Mouse (Mus musculus) brain, embryonic 18.5 days (tissue): ENCODE measurements at regions not wholly inside any gene's neighbourhood (a gene's known extent, or its start where the extent isn't known, plus 50 kb on each side); places are given as distances from the start of the nearest gene placed in this dataset.
"Not testable (repeated sequence)": the region's sequence is repeated elsewhere in the genome, so short reads cannot be mapped to it uniquely, and the experiment has no call there.

ENCODE experiments used
- DNase-seq: peaks from one replicate; pipeline ENCODE4 v3.0.0-alpha.2; 2012; ENCODE audit warnings: low read depth, low spot score

DNA sequence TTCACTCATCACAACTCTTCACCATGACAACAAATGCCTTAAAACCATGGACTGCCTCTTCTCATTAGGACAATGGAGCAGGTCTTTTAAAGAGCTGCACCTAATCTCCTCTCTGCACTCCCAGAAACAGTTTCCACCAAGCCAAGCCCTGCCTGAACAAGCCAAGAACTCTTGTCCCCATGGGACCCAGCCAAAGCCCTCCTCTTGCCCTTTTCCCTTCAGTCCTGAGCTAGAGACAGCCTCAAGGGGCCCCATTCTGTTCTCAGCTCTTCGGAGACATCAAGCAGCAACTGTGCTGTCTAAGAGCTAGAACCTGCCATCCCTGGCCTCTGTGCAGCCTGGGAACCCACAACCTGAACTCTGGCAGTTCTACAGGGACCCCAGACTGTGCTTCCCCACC, 345.0 kb upstream of the Irak1bp1 start:
- DNase-seq, result no peak

- DNase-seq, result no peak
Observed at GRCm38 (mm10) chr9:82493440-82493839, 335.9 kb upstream of the Irak1bp1 start.

- no peak for DNase-seq
Observed at GRCm38 (mm10) chr9:82510014-82510413, 319.3 kb upstream of the Irak1bp1 start.

GRCm38 (mm10) chr9:82518993-82519392, 310.3 kb upstream of the Irak1bp1 start:
- DNase-seq, result no peak

DNA sequence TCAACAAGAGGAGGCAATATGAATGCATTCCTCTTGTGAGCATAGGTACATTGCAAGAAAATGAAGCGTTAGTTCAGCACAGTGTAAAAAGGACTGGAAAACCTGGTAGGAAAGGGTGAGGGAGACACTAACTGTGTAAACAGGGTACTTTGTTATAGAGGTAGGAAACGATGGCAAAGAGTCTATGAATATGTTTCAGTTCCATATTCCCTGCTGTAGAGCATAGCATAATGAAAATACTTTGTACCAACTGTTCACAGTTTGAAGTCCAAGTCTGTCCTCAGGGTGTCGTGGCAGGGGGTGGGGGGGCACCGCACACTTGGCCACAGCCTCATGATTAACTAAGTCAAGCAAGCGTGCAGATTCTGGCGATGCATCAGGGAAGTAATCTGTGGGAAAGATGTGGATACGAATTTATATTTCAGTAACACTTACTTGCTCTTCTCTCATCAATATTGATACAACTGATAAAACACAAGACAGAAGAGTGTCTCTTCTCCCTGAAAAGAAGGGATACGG, 301.4 kb upstream of the Irak1bp1 start:
- no peak for DNase-seq

GRCm38 (mm10) chr9:82552726-82553125, 276.6 kb upstream of the Irak1bp1 start:
- no peak for DNase-seq

GRCm38 (mm10) chr9:82553213-82553612, 276.1 kb upstream of the Irak1bp1 start:
- no peak for DNase-seq

DNA sequence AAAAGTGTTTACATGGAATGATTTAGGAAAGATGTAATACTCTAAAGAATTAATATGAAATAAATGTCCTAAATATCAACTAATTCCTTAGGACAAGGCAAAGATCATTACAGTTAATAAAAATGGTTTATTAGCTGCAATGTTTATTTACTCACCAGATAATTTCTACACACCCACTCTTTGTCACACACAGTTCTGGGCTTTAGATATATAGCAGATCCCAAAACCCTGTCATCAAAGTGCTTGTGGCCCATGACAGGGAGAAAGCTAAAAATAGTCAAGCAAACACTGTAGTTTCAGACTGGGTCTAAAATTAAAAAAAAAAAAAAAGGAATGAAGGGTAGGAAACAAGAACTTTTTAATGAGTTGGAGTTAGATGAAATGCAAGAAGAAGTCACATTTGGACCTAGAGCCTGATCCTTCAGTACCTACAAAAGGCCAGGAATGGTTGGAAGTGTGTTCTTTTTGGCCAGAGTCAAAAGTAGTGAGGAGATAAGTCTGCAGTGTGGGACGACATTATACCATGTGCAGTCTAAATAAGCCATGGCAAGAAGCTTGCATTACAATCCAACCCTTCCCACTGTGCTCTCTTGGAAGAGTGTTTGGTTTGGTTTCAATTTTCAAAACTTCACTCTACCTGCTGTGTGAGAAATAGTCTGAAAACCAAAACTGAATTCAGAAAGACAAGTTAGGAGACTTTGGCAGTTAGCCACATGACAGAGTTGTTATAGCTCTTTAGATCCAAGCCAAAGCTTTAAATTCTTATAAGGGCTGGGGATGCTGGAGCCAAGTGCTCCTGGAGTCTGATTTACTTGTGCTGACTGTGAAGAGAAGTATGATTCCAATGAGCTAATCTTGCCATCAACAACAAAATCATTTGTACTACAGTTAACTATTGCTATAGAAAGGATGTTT, 266.5 kb upstream of the Irak1bp1 start:
- peak; percentile 34 for DNase-seq

- DNase-seq, result no peak
Observed at GRCm38 (mm10) chr9:82581373-82582018, 247.8 kb upstream of the Irak1bp1 start.

DNA sequence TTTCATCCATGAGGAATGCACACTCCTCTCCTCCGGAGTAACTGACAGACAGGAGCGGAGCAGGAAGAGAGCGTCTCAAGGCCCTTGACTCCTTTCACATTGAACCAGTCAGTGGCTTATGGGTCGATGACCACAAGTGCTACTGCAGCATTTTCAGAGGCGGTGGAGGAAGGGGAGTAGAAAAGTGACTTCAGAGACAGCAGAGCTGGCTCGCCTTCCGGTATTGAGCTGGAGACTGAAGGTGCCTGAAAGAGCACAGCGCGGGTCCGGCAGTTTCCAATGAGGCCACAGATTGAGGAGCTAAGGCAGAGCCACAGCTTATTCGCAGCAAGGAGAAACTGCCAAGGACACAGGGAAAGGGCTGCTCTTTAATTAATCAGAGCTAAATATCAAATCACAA, 220.2 kb upstream of the Irak1bp1 start:
- no peak for DNase-seq

DNA sequence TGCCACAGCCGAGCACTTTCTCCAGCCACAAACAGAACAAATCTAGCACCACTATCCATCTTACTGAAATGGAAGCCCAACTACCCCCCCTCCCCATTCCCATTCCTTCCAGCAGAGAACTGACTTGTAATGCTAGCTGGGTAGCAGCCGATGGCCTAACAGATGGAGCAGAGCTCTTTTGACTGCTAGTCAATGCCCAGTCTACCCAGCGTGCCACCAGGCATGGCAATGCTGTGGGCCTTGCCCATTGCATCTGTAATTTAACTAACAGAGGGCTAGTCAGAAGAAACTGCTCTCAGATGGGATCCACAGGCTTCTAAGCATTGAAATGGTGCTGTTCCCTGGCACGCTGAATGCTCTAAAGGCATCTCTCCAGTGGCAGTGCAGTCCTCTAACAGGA, 219.4 kb upstream of the Irak1bp1 start:
- DNase-seq, result no peak

DNA sequence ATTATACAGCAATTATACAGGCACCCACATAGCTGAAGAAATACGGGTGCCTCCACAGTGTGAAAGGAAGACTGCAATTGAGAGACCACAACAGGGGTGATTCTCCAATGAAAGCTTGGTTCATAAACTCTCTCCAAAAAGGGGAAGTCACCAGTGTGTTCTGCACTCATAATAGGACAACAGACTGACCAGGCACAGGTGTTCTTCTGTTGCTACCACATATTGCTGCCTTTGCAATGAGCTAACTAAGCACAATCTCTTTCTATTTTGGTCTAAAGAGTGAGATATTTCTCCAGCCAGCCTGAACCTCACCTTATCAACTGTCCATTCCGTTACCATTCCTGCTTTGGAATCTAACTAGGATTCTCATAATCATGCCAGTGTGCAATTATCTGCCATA, 216.8 kb upstream of the Irak1bp1 start:
- DNase-seq, result no peak

DNA sequence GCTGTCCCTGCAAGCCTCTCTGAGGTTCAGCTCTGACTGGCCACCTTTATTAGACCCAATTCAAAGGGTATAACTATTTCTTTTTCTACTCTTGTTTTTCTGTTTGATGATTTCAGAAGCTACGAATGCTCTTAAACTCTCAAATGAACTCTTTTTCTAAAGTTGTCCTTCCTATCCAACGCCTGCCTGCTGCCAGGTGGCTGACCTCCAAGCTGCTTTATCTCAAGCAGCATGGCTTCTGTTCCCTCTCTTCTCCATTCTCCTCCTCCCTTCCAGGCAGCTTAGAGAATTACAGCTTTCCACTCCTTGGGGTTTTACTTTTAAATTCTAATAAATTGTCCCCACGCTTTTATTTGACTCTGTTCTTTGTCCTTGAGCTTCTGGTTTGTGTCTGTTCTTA, 196.9 kb upstream of the Irak1bp1 start:
- no peak for DNase-seq

DNA sequence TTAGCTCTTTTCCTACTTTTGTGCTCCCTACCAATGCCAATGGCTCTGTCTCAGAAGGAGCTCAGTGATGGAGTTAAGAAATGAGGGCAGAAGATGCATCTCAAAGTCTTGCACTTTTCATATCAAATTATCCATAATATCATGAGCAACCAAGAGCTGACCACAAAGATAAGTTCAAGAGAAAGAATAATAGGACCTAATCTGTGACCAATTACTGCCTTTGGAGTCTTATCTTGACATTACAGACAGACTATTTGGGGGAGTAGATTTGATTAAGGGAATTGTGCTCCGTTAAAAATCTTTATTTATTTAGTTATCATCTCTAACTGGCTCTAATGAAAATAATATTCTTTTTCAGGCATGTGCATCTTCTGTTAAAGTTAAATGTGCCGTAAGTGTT, 189.1 kb upstream of the Irak1bp1 start:
- DNase-seq, result no peak

DNA sequence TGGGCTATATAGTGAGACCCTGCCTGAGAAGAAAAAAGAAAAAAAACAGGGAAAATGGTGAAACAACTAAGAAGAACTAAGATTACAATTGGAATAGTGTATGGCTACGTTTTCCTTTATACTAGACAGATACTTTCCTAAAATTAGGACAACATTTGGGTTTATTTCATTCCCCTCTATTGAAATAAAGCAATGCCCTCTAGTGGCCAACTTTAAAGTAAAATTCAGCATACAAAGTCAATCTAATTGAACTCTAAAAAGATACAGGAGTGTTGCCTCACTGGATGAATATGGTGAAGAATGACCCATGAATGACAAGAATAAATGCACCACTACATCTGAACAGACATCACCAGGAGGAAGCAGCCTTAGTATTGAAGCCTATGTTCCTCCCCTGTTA, 185.4 kb upstream of the Irak1bp1 start:
- peak; percentile 42 for DNase-seq

- DNase-seq, result not testable (repeated sequence)
Observed at GRCm38 (mm10) chr9:82655511-82655910, 173.8 kb upstream of the Irak1bp1 start.

DNA sequence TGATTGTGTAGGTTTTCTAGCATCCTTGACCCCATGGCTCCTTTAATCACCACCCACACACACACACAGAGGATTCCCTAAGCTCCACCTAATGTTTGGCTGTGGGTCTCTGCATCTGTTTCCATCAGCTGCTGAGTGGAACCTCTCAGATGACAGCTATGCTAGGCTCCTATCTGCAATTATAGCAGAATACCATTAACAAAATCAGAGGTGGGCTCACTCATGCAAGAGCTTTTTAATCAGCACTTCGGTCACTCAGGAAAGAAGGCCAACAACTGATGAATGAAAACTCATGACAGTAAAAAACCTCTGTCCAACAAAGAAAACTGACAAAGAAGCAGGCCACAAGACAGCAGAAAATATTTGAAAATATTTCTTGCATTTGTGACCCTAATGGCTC, 147.1 kb upstream of the Irak1bp1 start:
- DNase-seq, result no peak

DNA sequence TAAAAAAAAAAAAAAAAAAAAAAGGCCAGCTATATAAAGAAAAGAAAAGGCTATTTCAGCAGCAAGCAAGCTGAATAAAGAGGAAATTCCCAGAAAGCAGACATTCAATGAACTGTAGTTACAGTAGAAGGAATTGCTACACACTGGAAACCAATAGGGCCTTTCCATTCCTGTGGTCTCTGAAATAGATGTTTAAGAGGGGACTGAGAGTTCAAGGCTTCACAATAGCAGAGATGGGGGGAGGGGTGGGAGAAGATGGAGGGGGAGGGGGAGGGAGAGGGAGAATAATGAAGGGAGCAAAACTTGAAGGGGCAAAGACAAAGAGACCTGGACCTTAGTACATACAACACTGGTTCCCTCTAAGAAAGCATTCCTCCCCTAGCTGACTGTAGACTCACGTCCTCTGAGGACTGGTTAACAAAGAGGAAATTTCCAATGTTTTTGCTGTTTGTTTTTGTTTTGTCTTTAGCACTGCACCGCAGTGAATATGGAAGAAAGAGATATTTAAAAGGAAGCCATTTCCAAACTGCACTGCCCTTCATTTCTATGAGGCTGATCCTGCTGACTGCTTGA, 119.8 kb upstream of the Irak1bp1 start:
- no peak for DNase-seq

- no peak for DNase-seq
Observed at GRCm38 (mm10) chr9:82709991-82710593, 119.2 kb upstream of the Irak1bp1 start.

DNA sequence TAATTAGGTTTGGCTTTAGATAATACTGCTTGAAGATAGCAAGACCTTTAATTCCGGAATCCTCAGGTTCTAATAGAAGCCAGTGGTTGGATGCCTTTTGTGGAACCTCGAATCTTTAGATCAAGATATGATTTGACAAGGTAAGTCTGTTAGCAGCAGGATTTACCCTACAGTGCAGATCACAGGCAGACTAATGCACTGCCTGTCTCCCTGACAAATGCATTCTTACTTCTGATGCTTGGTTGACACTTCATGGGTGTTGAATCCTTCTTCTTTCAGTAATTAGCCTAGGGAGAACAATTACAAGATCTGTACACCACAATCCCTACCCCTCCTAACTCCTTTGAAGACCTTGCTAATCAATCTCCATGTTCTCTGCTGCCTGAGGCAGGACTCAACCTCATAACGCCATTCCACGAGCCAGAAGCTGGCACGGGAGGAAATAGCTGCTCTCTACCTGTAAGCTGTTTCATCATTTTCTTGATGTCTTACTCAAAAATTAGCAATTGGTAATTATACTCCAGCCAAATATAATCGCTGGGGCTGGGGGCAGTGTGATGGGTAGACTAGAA, 118.3 kb upstream of the Irak1bp1 start:
- no peak for DNase-seq
